Mouse (Mus musculus): ENCODE results near the gene Slc17a1.

Slc17a1 gene

DNA sequence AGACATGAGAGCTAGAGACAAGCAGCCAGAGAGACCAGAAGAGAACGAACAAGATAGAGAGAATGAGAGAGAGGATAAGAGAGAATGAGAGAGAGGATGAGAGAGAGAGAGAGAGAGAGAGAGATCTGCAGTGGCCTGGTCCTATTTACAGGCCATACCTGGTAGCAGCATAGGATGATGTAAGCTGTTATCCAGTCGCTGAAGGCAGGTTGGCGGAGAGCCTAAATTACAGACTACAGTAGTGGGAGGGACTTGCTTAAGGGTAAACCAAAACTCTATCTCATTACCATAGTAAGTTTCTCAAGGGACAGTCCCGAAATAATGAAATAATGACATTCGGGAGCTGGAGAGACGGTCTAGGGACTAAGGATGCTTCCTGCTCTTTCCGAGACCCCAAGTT is at the start of gene Slc17a1:
Gene Slc17a1 (plus strand): TSS at position 346 of the 400 bp plus-strand sequence.
- DNase-seq (ENCODE audit: extremely low read depth, low read depth, low spot score) = no peak

DNA sequence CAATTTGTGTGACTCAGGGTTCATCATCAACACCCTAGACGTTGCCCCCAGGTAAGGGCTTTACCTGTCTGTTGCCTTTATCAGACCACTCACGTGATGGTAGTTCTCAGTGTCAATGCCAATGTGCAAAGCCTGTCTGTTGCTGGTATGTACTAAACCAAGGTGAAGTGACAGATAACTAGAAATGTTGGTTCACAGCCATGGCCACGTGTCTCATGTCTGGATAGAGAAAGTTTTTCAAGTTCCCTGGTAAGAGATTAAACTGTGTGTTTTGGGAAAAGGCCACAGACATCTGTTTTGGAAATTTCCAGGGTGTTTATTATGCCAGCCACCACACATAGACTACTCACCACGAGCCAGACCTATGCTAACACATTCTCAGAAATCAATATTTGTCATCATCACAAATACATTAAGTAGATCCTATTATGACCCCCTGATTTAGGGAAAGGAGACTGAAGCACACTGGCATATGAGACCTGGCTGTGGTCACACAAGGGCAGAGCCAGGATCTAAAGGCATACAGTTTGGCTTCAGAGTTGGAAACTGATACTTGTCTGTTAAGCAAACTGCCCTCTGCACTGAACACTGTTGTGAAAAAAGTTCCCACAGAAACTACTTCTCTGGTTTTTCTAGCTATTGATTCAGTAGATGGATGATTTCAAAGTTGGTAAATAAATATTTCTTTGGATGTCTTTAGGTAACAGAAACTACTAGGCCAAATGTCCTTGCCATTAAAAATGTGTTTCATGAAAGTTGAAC is 47.2 kb upstream of the Slc17a1 start:
- no peak for DNase-seq (ENCODE audit: extremely low read depth, low read depth, low spot score)

DNA sequence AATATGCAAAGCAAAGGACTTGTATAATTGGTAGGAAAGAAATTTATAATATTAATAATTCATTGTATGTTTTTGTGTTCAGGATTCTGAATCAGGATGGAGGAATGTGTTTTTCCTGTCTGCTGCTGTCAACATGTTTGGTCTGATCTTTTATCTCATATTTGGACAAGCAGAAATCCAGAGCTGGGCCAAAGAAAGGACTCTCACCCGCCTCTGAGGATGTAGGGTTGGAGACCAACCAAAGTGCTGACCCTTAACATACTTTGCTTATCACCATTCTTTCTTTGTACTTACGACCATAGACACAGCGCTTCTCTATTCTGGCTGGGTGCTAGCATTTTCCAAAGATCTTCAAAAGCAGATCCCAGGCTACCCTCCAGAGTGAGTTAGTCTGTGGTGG is 45.3 kb upstream of the Slc17a1 start:
- DNase-seq (ENCODE audit: extremely low read depth, low read depth, low spot score) = no peak

DNA sequence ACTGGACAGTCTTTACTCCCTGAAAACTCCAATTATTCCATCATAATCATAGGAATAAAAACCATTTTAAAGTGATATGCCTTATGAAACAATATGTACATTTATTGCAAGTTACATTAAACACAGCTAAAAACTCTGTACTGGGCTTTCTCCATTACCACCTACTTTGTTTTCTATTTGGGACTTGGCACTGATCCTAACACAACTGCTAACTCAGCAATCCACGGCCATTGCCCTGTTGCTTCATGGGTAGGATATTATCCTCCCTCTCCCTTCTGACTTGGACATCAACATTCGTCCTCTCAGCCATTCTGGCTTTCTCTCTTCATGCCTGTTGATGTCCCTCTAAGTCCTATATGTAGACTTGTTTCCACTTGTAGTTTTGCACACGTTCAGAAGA is 40.9 kb upstream of the Slc17a1 start:
- DNase-seq (ENCODE audit: extremely low read depth, low read depth, low spot score) = no peak

- DNase-seq (ENCODE audit: extremely low read depth, low read depth, low spot score) = no peak
These were observed 34.5 kb upstream of the Slc17a1 start for GRCm38 (mm10) chr13:23833053-23833452.

GRCm38 (mm10) chr13:23834836-23835235 is 32.7 kb upstream of the Slc17a1 start:
- DNase-seq (ENCODE audit: extremely low read depth, low read depth, low spot score) = no peak

GRCm38 (mm10) chr13:23836630-23837029 is 30.9 kb upstream of the Slc17a1 start:
- DNase-seq (ENCODE audit: extremely low read depth, low read depth, low spot score) = no peak

- no peak for DNase-seq (ENCODE audit: extremely low read depth, low read depth, low spot score)
These were observed 28.2 kb upstream of the Slc17a1 start, which contains the start of gene Slc17a3 for GRCm38 (mm10) chr13:23839308-23839707. Gene Slc17a3 (plus strand): TSS chr13:23839434.

DNA sequence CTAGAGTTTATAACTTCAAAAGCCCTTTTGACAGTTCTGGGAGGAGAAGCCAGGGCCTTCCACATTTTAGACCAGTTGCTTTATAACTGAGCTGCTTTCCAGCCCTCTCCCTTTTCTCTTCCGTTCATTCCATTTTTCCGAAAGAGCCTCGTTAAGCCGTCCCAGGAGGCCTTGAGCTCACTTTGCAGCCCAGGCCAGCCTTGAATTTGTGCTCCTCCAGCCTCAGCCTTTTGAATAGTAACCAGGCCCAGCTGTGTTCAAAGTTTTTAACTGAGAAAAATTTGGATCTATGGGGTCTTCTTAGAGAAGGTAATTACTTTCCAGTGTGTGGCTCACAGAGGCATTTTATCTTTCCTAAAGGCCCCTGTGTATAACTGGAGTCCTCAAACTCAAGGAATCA is 21.7 kb upstream of the Slc17a1 start:
- DNase-seq (ENCODE audit: extremely low read depth, low read depth, low spot score) = no peak

GRCm38 (mm10) chr13:23849299-23849698 is 18.3 kb upstream of the Slc17a1 start:
- no peak for DNase-seq (ENCODE audit: extremely low read depth, low read depth, low spot score)

DNA sequence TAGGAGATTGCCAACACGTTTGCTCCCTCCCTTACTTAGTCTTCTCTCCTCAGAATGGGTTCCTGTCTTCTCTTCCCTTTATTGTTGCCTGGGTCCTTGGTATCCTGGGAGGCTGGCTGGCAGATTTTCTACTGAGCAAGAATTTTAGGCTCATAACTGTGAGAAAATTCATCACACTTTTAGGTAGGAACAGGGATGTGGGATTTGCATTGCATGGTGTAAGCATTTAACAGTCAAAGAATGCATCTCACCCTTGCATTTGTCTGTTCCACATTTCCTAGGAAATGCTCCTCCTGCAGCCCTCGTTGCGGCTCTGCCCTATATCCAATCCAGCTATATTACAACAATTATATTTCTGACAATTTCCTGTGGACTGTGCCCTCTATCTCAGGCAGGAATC is 11.1 kb upstream of the Slc17a1 start:
- no peak for DNase-seq (ENCODE audit: extremely low read depth, low read depth, low spot score)

DNA sequence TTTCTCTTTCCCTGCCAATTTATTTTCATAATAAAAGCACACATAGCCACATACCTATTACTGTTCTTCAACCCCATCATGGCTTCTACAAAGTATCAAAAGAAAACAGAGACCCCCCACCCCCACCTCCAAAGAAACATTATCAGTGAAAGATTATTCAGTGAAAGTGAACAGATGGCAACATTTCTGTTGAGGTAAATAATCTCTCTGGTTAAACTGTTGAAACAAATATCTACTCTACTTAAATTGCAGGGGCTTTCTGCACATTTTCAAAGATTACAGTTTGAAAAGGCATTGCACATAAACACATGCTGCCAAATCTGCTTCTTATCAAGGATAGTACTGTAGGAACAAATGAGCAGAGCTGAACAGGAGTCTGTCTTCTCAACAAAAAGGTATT is 5.7 kb upstream of the Slc17a1 start:
- no peak for DNase-seq (ENCODE audit: extremely low read depth, low read depth, low spot score)

GRCm38 (mm10) chr13:23864711-23865110 is 2.8 kb upstream of the Slc17a1 start:
- no peak for DNase-seq (ENCODE audit: extremely low read depth, low read depth, low spot score)

DNA sequence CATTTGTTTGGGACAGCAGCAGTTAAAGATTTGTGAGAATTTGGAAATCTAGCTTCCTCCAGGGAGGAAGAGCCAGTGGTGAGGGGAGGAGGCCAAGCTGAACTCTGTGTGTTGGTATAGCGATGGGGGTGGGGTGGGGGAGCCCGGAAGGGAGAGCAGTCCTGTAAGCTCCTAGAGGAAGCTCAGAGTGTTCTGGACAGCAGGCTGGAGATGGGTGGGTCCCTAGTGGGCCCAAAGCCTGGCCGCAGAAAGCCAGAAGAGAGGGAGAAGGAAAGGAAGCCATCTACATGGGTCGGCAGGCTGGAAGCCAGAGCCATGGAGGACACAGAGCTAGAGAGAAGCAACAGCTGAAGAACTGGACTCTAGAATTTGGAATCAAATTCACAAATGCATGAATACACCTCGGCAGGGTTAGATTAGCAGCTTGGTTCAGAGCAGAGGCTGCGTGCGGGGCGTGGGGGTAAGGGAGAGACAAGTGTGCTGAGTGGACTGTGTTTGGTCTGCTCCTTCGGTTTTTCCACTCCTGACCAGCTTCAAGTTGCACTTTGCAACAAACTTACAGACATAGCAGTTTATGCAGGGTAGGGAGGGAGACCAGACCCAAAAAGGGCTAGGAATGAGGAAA is 1.4 kb upstream of the Slc17a1 start:
- DNase-seq (ENCODE audit: extremely low read depth, low read depth, low spot score) = no peak

- DNase-seq (ENCODE audit: extremely low read depth, low read depth, low spot score) = no peak
These were observed 550 bp upstream of the Slc17a1 start for GRCm38 (mm10) chr13:23867000-23867399.

GRCm38 (mm10) chr13:23868790-23869533 is 1.4 kb downstream of the Slc17a1 start:
- DNase-seq (ENCODE audit: extremely low read depth, low read depth, low spot score) = no peak

DNA sequence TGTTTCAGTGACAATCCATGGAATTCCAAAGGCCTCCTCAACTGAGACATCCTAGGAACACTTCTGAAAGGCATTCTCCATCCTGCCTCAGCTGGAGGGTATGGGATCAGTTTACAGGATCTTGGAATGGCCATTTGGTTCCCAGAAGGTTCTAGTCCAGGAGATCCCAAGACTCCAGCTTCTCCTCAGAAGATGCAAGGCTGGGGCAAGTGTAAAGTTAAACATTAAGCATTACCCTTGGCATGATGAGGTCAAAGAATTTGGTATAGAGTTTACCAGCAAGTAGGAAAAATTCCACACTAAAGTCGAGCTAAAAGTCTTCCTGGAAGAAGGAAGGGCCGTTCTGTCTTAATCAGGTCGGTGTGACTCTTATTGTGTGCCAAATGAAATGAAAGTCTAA is 2.4 kb downstream of the Slc17a1 start:
- no peak for DNase-seq (ENCODE audit: extremely low read depth, low read depth, low spot score)

- DNase-seq (ENCODE audit: extremely low read depth, low read depth, low spot score) = no peak
These were observed 5.6 kb downstream of the Slc17a1 start for GRCm38 (mm10) chr13:23873141-23873540.

- no peak for DNase-seq (ENCODE audit: extremely low read depth, low read depth, low spot score)
These were observed 11.6 kb downstream of the Slc17a1 start for GRCm38 (mm10) chr13:23879106-23879505.

DNA sequence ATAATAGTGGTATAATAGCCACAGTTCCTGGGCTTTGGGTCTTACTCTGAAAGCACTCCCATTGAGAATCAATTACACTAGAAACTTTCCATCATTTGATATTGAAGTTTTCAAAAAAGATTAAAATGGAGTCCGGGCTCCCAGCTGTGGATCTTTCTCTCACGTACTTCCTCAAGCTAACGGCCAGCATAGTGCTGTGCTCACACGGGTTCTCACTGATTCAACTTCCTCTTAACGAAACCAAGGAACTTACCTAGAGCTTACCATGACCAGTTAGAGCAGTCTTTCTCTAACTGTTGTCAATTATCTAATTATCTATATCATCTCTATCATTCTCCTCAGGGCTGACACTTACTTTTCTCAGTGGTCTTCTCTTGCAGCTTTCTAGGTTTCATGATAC is 12.1 kb downstream of the Slc17a1 start:
- DNase-seq (ENCODE audit: extremely low read depth, low read depth, low spot score) = no peak

DNA sequence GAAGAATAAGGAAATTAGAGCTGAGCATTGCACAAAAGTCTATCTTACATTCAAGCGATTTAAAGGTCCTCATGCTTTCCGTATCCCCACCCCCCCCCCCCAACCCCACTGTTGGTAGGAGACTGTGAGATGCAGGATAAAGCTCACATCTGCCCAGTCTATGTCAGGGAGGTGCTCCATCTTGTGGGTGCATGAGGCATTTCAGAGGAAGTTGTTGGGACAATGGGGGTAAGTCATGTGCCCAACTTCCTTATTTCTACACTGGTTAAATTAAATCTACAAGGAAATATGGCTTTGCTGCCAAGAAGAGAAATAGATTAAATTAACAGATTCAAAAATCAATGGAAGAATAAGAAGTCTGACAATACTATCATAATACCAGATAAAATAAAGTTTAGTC is 18.0 kb downstream of the Slc17a1 start:
- no peak for DNase-seq (ENCODE audit: extremely low read depth, low read depth, low spot score)

Data from fat pad, adult 2 months (tissue).